Mouse (Mus musculus) thymus, postnatal 0 days (tissue): Measurements from ENCODE around the gene Ydjc. TPM values are rescaled to one million over a fixed set of nuclear protein-coding genes. Genes with fewer than 3 reads are reported as not detected.
A peak's percentile ranks its signal among the peaks of the same experiment; 100 is the strongest.
"Not testable (repeated sequence)": the region's sequence is repeated elsewhere in the genome, so short reads cannot be mapped to it uniquely, and the experiment has no call there.

Source experiments
- DNase-seq: peaks from one replicate; pipeline ENCODE4 v3.0.0-alpha.2; 2015; ENCODE audit warnings: low spot score
- polyA plus RNA-seq: library from polyadenylated mRNA; unstranded; fragments of >200 nt; fragmentation: Nextera tagmentation; extraction: Ambion mirVana; gene quantifications from 2 replicates; pipeline ENCODE4 v1.2.1, GENCODE M21; 2015

The Ydjc gene
- polyA plus RNA-seq, 1 experiment from 2014 or later, result 17.2 TPM

DNA sequence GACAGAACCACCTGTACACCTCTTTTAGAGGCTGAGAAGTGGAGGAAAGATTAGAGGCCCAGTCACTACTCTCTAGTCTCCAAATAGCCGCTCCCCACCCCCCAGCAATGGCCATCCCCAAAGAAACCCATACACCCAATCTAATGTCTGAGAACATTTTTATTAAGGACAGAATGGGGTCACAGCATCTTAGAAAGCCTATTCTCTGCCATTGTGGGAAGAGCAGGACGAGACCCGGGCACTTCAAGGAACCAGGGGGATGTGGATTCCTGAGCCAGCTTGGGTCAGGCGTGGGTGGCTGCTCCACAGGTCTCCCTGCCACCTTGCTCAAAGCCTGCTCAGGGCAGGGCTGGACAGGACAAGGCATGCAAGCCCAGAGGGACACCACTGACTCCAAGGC lies 7.5 kb downstream of the Ydjc start:
- no peak for DNase-seq

DNA sequence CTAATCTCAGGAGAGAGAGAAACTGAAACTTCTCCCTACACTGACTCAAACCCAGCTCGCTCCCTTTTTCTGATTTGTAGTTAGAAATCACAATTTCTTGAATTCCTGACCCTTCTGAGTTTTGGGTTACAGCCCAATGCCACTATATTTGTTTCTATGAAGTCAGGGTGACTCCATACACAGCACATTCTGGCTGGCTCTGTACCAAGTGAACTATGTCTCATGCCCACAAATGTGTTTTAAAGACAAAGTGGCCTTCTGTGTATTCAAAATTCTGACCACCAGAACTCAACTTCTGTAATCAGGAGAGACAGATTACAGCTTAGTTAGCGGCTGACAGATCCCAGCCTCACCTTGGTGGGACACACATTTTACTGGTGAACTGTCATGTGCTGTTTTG lies 9.9 kb downstream of the Ydjc start:
- no peak for DNase-seq

- DNase-seq, result not testable (repeated sequence)
These were observed 21.1 kb downstream of the Ydjc start for GRCm38 (mm10) chr16:17165478-17165877.

GRCm38 (mm10) chr16:17167179-17167578 lies 22.8 kb downstream of the Ydjc start:
- no peak for DNase-seq

GRCm38 (mm10) chr16:17168049-17168448 lies 23.6 kb downstream of the Ydjc start:
- DNase-seq, result no peak

DNA sequence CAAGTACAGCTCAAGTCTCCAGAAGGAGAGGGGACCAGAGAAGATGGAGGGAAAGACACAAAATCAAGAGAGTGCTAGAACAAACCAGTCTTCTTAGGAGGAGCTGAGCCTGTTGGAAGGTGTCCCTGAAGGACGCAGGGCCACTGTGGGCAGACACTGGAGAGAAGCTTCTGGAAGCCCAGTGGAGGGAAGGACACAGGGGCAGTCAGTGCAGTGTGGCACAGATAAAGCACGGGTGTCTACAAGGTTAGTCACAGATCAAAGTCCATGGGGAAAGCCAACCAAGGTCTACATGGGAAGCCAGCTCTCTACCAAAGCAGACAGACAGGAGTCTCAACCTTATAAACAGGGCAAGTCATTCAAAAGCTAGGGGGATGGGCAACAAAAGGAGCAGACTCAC lies 31.3 kb downstream of the Ydjc start:
- DNase-seq, result no peak

- no peak for DNase-seq
These were observed 33.3 kb downstream of the Ydjc start for GRCm38 (mm10) chr16:17177623-17178170.

GRCm38 (mm10) chr16:17179706-17180105 lies 35.3 kb downstream of the Ydjc start:
- DNase-seq, result no peak

DNA sequence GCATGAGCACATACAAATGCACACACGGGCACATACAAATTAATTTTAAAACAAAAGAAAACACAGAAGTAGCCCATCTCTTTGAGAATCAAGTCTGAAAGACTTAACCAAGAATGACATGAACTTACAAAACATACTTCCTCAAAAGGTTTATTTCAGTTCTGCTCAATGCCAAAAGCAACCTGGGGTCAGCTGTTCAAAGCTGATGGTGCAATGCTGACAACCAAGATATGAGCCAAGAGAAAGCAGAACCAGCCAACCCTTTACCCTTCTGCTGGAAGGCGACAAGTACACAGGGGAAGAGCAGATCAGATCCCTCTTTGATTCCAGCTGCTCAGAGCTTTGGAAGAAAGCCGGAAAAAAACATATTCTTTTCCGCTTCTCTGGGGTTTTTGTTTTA lies 37.0 kb downstream of the Ydjc start:
- DNase-seq, result no peak

GRCm38 (mm10) chr16:17182136-17182535 lies 37.7 kb downstream of the Ydjc start:
- DNase-seq, result no peak

- DNase-seq, result no peak
These were observed 38.6 kb downstream of the Ydjc start for GRCm38 (mm10) chr16:17183003-17183402.

DNA sequence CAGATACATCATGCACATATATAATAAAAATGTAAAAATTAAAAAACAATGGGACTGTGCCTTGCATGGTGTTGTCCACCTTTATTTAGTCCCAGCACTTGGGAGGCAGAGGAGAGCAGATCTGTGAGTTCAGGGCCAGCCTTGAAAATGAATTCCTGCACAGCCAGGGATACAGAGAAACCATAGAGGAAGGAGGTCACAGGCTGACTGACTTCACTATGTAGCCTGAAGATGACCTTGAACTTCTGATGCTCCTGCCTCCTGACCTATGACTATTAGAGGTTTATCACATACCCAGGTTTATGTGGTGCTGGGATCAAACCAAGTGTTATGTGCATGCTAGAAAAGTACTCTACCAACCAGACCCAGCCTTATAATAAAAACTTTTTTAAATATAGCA lies 41.1 kb downstream of the Ydjc start:
- no peak for DNase-seq

GRCm38 (mm10) chr16:17193823-17194222 lies 49.4 kb downstream of the Ydjc start:
- no peak for DNase-seq

DNA sequence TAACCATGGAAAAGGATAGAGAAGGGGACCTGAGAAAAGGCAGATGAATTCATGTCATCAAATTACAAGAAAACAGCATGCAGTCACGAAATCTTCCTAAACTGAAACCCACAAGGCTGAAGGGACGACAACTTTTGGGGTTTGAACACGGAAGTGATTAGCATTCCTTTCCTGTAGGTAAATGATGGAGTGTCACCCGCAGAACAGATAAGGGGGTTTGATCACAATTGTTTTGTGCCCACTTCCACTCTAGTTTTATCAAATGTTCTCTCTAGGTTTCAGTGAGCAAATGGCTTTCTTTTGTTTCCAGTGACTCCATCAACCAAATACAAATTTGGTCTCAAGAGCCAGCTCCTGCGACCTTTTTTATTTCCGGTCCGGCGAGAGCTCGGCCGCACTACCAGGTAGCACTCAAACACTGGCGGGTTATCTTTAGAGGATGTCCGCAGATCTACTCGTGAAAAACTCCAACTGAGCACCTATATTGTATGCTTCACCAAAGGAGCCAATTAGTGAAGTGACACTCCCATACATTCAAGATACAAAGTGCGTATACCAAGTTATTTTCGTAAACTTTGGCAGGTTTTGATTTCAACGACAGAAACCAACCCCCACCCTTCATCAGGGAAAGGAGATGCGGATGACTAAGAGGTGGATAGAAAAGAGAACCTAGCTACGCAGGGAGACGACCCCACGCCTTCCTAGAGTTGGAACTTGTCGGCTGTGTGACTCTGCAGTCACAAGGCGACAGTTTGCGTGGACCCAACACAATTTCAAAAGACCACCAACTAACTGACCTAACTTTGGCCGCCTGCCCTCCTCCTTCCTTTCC lies 55.9 kb downstream of the Ydjc start:
- peak; percentile 8 for DNase-seq

DNA sequence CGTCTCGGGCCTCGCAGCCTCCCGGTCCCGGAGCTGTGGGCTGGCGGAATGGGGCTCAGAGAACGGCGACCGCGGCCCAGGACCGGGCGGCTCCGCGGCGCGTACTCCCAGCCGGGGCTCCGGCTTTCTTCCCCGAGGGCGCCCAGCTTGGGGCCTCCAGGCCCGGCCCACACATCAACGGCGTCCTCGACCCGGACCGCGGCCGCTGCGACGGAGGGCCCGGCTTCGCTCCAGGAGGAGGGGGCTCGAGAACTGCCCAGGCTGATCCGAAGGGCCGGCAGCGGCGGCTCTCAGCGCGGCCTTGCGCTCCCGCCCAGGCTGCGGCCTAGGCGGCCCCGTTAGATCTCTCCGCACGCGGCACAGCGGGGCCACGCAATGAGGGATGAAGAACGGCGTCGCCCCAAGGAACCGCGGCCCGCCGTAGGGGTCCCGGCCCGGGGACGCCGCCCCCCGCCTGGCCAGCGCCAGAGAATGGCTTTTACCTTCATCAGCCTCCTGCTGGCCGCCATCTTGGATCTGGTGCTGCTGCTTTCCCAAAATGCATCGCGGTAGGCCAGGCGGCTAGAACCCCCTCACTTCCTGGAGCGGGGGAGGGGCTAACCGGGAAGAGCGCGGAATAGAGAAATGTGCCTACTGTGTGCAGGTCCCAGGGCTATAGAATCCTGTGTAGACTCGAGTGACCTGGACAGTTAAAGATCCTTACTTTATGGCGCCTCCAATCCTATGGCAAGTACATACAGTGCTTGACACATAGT lies 56.7 kb downstream of the Ydjc start:
- DNase-seq, result peak; percentile 86

DNA sequence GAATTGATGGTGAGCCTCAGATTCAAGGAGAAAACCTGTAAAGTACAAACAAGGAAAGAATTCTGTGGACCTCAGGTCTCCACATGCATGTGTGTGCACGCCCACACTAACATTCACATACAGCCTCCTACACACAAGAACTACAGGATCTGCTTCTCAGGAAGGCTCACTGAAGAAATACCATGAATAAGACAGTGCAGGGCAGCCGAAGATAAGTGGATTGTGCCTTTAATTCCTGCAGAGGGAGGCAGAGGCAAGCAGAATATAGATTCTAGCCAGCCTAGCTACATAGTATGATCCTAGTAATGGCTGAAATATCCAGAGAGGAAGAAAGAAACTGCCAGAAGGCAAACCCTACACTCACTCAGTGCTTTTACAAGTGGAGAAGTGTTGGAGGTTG lies 57.6 kb downstream of the Ydjc start:
- peak; percentile 5 for DNase-seq

GRCm38 (mm10) chr16:17202549-17202948 lies 58.1 kb downstream of the Ydjc start, which contains the start of gene Ube2l3:
Gene Ube2l3, minus strand, starts transcription at chr16:17202649.
- DNase-seq, result no peak

GRCm38 (mm10) chr16:17204990-17205389 lies 60.6 kb downstream of the Ydjc start:
- DNase-seq, result peak; percentile 72

- peak; percentile 88 for DNase-seq
These were observed 64.3 kb downstream of the Ydjc start, which contains the start of gene Rimbp3 for GRCm38 (mm10) chr16:17208389-17209361. Gene Rimbp3, plus strand, starts transcription at chr16:17208603.

DNA sequence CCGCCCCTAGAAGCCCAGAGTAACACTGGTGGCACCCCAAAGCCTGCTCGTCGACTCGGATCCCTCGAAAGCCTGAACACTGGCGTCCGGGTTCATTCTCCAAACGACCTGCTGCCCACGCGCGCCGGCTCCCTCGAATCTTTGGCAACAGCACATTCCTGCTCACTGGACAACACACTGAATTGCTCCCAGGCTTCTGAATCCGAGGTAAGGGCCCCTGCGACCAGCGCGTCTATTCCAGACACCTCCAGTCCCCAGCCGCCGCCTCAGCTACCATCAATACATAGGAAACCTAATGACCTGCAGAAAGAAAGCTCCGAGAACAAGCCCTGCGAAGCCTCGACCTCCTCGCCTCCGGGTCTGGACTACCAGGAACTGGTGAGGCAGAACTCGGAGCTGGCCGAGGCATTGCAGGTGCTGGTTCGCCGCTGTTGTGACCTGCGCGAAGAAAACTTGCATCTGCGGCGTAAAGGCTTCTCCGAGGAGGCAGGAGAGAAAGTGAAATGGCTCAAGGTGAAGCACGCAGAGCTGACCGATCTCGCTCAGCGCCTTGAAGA lies 65.1 kb downstream of the Ydjc start:
- DNase-seq, result no peak
